Mouse (Mus musculus): Measurements from ENCODE around the gene Ttc5.

DNA sequence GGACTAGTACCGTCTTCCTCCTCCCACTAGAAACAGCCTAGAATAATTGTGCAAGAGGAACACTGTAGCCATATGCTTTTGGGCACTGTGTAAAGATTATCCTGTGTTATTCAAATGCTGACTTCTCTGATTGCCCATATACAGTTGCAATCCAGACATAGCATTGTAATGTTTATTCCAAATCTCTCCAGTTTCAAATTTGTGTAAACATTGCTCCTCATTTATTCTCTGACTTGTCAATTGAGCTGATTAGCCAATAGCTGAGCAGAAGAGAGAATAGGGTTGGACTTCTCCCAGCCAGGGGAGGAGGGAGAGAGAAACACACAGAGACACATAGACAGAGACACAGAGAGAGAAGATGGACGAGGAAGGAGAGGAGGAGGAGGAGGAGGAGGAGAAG lies 49.1 kb upstream of the Ttc5 start:
- TF ChIP-seq POLR2A (IDR thresholded peaks at IDR 0.05; ENCODE audit: insufficient read length, low read depth), result no peak
- no peak for TF ChIP-seq SRF (IDR thresholded peaks at IDR 0.05; ENCODE audit: control insufficient read depth, insufficient read length, low read depth)
- no peak for TF ChIP-seq REST (IDR thresholded peaks at IDR 0.05; ENCODE audit: insufficient read depth, insufficient read length)
- TF ChIP-seq E2F4 (IDR thresholded peaks at IDR 0.05; ENCODE audit: insufficient read depth), result no peak
- no peak for TF ChIP-seq MYOD1 (IDR thresholded peaks at IDR 0.05; ENCODE audit: control insufficient read depth in 1 of 3, insufficient read length in 2 of 3, low read depth in 2 of 3)
